Mouse (Mus musculus): Measurements from ENCODE around the gene Col15a1.

DNA sequence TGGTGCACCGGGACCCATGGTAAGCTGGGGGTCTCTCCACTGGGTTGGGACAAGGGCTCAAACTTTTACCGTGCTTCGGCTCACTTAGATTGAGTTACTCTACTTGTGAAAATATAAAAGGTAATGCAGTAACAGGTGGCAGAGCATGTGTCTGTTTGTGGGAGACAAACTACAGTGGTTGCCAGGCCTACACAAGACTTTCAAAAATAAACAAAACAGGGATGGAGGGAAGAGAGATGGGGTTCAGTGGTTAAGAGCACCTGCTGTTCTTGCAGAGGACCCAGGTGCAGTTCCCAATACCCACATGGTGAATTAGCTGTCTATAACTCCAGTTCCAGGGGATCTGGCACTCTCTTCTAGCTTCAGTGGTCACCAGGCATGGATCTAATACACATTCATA, 81.6 kb downstream of the Col15a1 start:
- TF ChIP-seq CTCF (IDR thresholded peaks at IDR 0.05; ENCODE audit: low read depth) (no peak), EP300 (optimal IDR thresholded peaks at IDR 0.05) (no peak)
